Mouse (Mus musculus): ENCODE measurements around the gene Adi1. TPM values are rescaled to one million over a fixed set of nuclear protein-coding genes. Genes with fewer than 3 reads are reported as not detected.

Adi1 gene
- polyA plus RNA-seq, 1 experiment from 2014 or later, result 80.0 TPM

- Histone ChIP-seq H3K27ac (ENCODE audit: low read depth, low read length) (no peak overlapping the region), H3K9ac (ENCODE audit: low read depth, low read length) (no peak overlapping the region), H3K9me3 (ENCODE audit: control insufficient read depth, low read length) (no peaks in the 10 kb centered on the region), H3K27me3 (replicated peaks; ENCODE audit: control insufficient read depth, insufficient read depth, low read length) (no peaks in the 10 kb centered on the region), H3K36me3 (ENCODE audit: control insufficient read depth, insufficient read depth, low read length) (no peaks in the 10 kb centered on the region; the same call in 1 of the 2 replicates), H3K4me1 (replicated peaks; ENCODE audit: control insufficient read depth, insufficient read depth, low read length) (no peaks in the 10 kb centered on the region), H3K4me3 (ENCODE audit: low read depth, low read length) (no peak overlapping the region), H3K4me2 (no peak overlapping the region)
- ATAC-seq (replicated peaks; ENCODE audit: low FRiP score) (no peak), DNase-seq (ENCODE audit: low spot score) (no peak)
- 17% methylated on average over 6 of the region's 6 CpGs for WGBS
These were observed 24.6 kb downstream of the Adi1 start for GRCm38 (mm10) chr12:28699656-28700055.

- Histone ChIP-seq H3K9me3 (ENCODE audit: control insufficient read depth, low read length) (no peaks in the 10 kb centered on the region), H3K4me1 (replicated peaks; ENCODE audit: control insufficient read depth, insufficient read depth, low read length) (no peaks in the 10 kb centered on the region), H3K4me3 (ENCODE audit: low read depth, low read length) (no peak overlapping the region), H3K36me3 (ENCODE audit: control insufficient read depth, insufficient read depth, low read length) (no peaks in the 10 kb centered on the region; the same call in 1 of the 2 replicates), H3K4me2 (no peak overlapping the region), H3K27ac (ENCODE audit: low read depth, low read length) (no peak overlapping the region), H3K27me3 (replicated peaks; ENCODE audit: control insufficient read depth, insufficient read depth, low read length) (no peaks in the 10 kb centered on the region), H3K9ac (ENCODE audit: low read depth, low read length) (no peak overlapping the region)
- ATAC-seq (replicated peaks; ENCODE audit: low FRiP score), result no peak
- 51% methylated on average over 3 of the region's 3 CpGs for WGBS
- DNase-seq (ENCODE audit: low spot score), result no peak
These were observed 25.1 kb downstream of the Adi1 start for GRCm38 (mm10) chr12:28700101-28700511.

DNA sequence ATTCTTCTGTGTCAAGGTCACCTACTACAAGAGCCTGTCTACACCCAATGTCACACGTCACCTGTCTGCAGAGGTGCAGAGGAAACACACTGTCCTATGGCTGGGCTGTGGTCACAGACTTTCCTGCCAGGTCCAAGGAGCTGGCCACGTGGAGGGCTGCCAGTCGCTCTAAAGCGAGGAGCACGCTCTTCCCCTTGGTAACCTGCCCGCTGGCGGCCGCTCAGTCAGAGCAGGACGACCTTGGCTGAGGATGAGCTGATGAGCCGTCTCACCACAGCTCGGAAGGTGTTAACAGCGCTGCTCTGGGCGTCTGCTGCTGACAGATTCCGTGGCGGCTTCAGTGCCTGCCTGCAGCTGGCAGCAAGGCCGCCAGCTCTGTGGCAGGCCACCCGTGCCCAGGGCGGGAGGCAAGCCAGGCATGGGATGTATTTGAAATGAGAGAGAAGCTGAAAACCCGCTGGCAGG, 25.6 kb downstream of the Adi1 start:
- H3K36me3 ChIP-seq (ENCODE audit: control insufficient read depth, insufficient read depth, low read length), result peaks cover 2% of the 10 kb centered on the region; the same call in 1 of the 2 replicates
- no peak overlapping the region for H3K9ac ChIP-seq (ENCODE audit: low read depth, low read length)
- no peaks in the 10 kb centered on the region for H3K27me3 ChIP-seq (replicated peaks; ENCODE audit: control insufficient read depth, insufficient read depth, low read length)
- WGBS, result 78% methylated on average over 19 of the region's 19 CpGs
- ATAC-seq (replicated peaks; ENCODE audit: low FRiP score) (no peak), DNase-seq (ENCODE audit: low spot score) (no peak)
- H3K9me3 ChIP-seq (ENCODE audit: control insufficient read depth, low read length), result no peaks in the 10 kb centered on the region
- H3K4me1 ChIP-seq (replicated peaks; ENCODE audit: control insufficient read depth, insufficient read depth, low read length), result no peaks in the 10 kb centered on the region
- H3K4me2 ChIP-seq, result no peak overlapping the region
- H3K4me3 ChIP-seq (ENCODE audit: low read depth, low read length), result no peak overlapping the region
- 0 out of 2 replicates have a peak overlapping the region, but pooled peaks have one; percentile 10 for H3K27ac ChIP-seq (ENCODE audit: low read depth, low read length)

DNA sequence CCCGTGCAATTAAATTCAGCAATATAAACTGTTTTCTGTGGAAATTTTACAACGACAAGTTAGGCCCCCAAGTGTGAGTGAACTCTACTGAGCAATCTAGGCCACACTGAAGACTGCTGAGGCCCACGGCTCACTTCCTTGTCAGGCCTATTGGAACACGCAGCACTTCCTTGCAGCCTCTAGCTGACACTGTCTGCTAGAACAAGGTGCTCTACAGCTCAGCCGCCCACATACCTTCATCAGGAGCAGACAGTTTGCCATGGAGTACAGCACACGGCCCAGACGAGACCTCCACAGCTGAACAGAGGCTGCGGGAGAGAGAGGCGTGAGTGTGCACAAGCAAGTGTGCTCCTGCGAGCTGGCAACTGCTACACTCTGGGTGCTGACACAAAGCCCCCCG, 26.3 kb downstream of the Adi1 start:
- WGBS, result 82% methylated on average over 11 of the region's 11 CpGs
- no peaks in the 10 kb centered on the region for H3K9me3 ChIP-seq (ENCODE audit: control insufficient read depth, low read length)
- no peaks in the 10 kb centered on the region for H3K27me3 ChIP-seq (replicated peaks; ENCODE audit: control insufficient read depth, insufficient read depth, low read length)
- no peak overlapping the region for H3K27ac ChIP-seq (ENCODE audit: low read depth, low read length)
- H3K36me3 ChIP-seq (ENCODE audit: control insufficient read depth, insufficient read depth, low read length), result peaks cover 2% of the 10 kb centered on the region; the same call in 1 of the 2 replicates
- no peak overlapping the region for H3K4me2 ChIP-seq
- no peak overlapping the region for H3K4me3 ChIP-seq (ENCODE audit: low read depth, low read length)
- ATAC-seq (replicated peaks; ENCODE audit: low FRiP score), result no peak
- no peaks in the 10 kb centered on the region for H3K4me1 ChIP-seq (replicated peaks; ENCODE audit: control insufficient read depth, insufficient read depth, low read length)
- DNase-seq (ENCODE audit: low spot score), result no peak
- H3K9ac ChIP-seq (ENCODE audit: low read depth, low read length), result no peak overlapping the region

DNA sequence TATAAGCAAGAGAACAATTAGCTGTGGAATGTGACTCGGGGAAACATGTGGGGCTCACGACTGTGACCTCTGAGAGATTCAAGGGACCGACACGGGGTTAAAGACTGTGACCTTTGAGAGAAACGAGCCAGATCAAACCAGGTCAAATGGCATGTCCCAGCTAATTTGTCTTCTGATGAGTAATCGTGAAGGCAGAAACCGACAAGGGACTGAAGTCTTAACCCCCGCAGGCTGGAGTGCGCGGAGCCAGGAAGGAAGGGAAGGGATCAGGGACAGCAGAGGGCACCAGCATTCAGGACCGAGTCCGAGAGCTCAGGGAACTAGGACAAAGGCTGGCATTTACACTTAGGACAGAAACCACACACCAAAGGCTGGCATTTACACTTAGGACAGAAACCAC, 29.4 kb downstream of the Adi1 start:
- ATAC-seq (replicated peaks; ENCODE audit: low FRiP score) (no peak), DNase-seq (ENCODE audit: low spot score) (no peak)
- H3K27ac ChIP-seq (ENCODE audit: low read depth, low read length), result no peak overlapping the region
- 51% methylated on average over 12 of the region's 12 CpGs for WGBS
- no peak overlapping the region for H3K4me3 ChIP-seq (ENCODE audit: low read depth, low read length)
- no peaks in the 10 kb centered on the region for H3K27me3 ChIP-seq (replicated peaks; ENCODE audit: control insufficient read depth, insufficient read depth, low read length)
- H3K36me3 ChIP-seq (ENCODE audit: control insufficient read depth, insufficient read depth, low read length), result peaks cover 2% of the 10 kb centered on the region; the same call in 1 of the 2 replicates
- no peak overlapping the region for H3K4me2 ChIP-seq
- no peaks in the 10 kb centered on the region for H3K4me1 ChIP-seq (replicated peaks; ENCODE audit: control insufficient read depth, insufficient read depth, low read length)
- no peaks in the 10 kb centered on the region for H3K9me3 ChIP-seq (ENCODE audit: control insufficient read depth, low read length)
- no peak overlapping the region for H3K9ac ChIP-seq (ENCODE audit: low read depth, low read length)

DNA sequence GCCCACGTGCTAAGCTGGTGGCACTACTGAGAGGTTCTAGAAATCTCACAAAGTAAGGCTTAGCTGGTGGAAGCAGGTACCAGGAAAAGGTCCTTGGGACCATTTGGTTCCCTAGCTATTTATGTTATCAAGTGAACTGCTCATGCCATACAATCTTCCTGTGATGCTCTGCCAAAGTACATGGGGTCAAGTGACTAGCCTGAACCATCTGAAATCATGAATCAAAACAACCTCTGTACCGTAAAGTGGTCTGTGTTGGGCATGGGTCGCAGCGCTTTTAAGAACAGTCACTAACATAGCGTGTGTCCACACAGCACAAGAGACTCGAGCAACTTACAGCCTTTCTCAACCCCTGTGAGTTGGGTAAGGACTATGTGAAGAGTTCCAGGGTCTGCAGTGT, 30.2 kb downstream of the Adi1 start:
- H3K4me3 ChIP-seq (ENCODE audit: low read depth, low read length), result no peak overlapping the region
- H3K4me2 ChIP-seq, result no peak overlapping the region
- H3K4me1 ChIP-seq (replicated peaks; ENCODE audit: control insufficient read depth, insufficient read depth, low read length), result no peaks in the 10 kb centered on the region
- no peaks in the 10 kb centered on the region for H3K27me3 ChIP-seq (replicated peaks; ENCODE audit: control insufficient read depth, insufficient read depth, low read length)
- H3K9me3 ChIP-seq (ENCODE audit: control insufficient read depth, low read length), result no peaks in the 10 kb centered on the region
- 91% methylated on average over 6 of the region's 6 CpGs for WGBS
- ATAC-seq (replicated peaks; ENCODE audit: low FRiP score), result no peak
- peaks cover 5% of the 10 kb centered on the region; the same call in 1 of the 2 replicates for H3K36me3 ChIP-seq (ENCODE audit: control insufficient read depth, insufficient read depth, low read length)
- no peak for DNase-seq (ENCODE audit: low spot score)
- H3K9ac ChIP-seq (ENCODE audit: low read depth, low read length), result no peak overlapping the region
- no peak overlapping the region for H3K27ac ChIP-seq (ENCODE audit: low read depth, low read length)

GRCm38 (mm10) chr12:28708154-28708553, 33.1 kb downstream of the Adi1 start:
- peaks cover 16% of the 10 kb centered on the region; the same call in 1 of the 2 replicates for H3K36me3 ChIP-seq (ENCODE audit: control insufficient read depth, insufficient read depth, low read length)

DNA sequence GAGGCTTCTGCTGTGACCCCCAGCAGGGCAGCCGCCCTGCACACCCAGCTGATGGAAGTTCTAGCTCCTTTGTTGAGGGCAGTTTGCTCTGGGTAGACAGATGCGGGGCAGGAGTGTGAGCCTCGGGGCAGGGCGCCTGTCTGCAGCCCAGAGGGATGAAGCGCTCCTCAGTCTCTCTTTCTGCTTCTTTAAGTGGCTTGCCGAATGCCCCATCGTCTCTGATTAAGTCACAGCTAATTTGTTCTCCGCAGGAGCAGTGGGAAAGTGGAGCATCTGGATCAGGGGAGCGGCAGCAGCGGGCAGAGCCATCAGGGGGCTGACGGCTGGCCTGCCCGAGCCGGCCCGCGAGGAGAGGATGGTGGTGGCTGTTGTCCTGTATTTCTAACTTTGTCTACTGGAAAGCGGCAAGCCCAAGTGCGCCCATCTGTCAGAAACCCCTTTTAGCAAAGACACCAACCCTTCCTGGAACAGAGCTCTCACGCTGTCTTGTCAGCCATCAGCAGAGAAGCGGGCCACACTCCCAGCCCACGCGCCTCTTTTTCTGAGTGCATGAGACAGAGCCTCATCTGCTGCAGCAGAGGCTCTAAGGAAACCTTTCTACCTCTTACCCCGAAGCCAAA, 35.6 kb downstream of the Adi1 start:
- no peak for DNase-seq (ENCODE audit: low spot score)
- Histone ChIP-seq H3K36me3 (ENCODE audit: control insufficient read depth, insufficient read depth, low read length) (peaks cover 14% of the 10 kb centered on the region; the same call in 1 of the 2 replicates), H3K27me3 (replicated peaks; ENCODE audit: control insufficient read depth, insufficient read depth, low read length) (no peaks in the 10 kb centered on the region), H3K4me1 (replicated peaks; ENCODE audit: control insufficient read depth, insufficient read depth, low read length) (no peaks in the 10 kb centered on the region), H3K27ac (ENCODE audit: low read depth, low read length) (no peak overlapping the region), H3K4me3 (ENCODE audit: low read depth, low read length) (no peak overlapping the region), H3K9me3 (ENCODE audit: control insufficient read depth, low read length) (no peaks in the 10 kb centered on the region), H3K4me2 (no peak overlapping the region), H3K9ac (ENCODE audit: low read depth, low read length) (no peak overlapping the region)
- no peak for ATAC-seq (replicated peaks; ENCODE audit: low FRiP score)
- WGBS, result 87% methylated on average over 22 of the region's 22 CpGs

More at GRCm38 (mm10) chr12:28708154-28708553, 33.1 kb downstream of the Adi1 start:
- 84% methylated on average over 4 of the region's 4 CpGs for WGBS
- H3K4me3 ChIP-seq (ENCODE audit: low read depth, low read length), result no peak overlapping the region
- no peaks in the 10 kb centered on the region for H3K27me3 ChIP-seq (replicated peaks; ENCODE audit: control insufficient read depth, insufficient read depth, low read length)
- no peaks in the 10 kb centered on the region for H3K4me1 ChIP-seq (replicated peaks; ENCODE audit: control insufficient read depth, insufficient read depth, low read length)
- no peak overlapping the region for H3K27ac ChIP-seq (ENCODE audit: low read depth, low read length)
- no peak for ATAC-seq (replicated peaks; ENCODE audit: low FRiP score)
- no peaks in the 10 kb centered on the region for H3K9me3 ChIP-seq (ENCODE audit: control insufficient read depth, low read length)
- no peak overlapping the region for H3K9ac ChIP-seq (ENCODE audit: low read depth, low read length)
- DNase-seq (ENCODE audit: low spot score), result no peak
- H3K4me2 ChIP-seq, result no peak overlapping the region
